Mouse (Mus musculus): ENCODE data around the gene Erbin.

GRCm38 (mm10) chr13:103909894-103910293 is 10.4 kb downstream of the Erbin start:
- no peak for TF ChIP-seq CTCF (conservative IDR thresholded peaks at IDR 0.05; ENCODE audit: low read length)
- TF ChIP-seq POU5F1 (IDR thresholded peaks at IDR 0.05; ENCODE audit: borderline replicate concordance, low read length): no peak
- no peak for TF ChIP-seq NANOG (IDR thresholded peaks at IDR 0.05; ENCODE audit: borderline replicate concordance, low read length)
